In genomic region chr10:123753996-123754395, GRCm38 (mm10) we compare ENCODE assay signal across 18 mouse cellular contexts.
"Had no signal": no experiment of that assay in that cellular context is flagged by ENCODE, and none has a peak within 500 bp of the region (broad histone marks: within the 10 kb centered on the region; RNA-seq: fewer than 3 reads in every experiment).

No protein-coding gene starts in this region.

- H3K36me3 ChIP-seq: midbrain, embryonic 10.5 days; midbrain, embryonic 12.5 days; neural tube, embryonic 13.5 days; neural tube, embryonic 15.5 days had no signal

- H3K4me3 ChIP-seq: midbrain, embryonic 10.5 days; midbrain, embryonic 12.5 days; myocyte; neural tube, embryonic 13.5 days; neural tube, embryonic 15.5 days had no signal

- H3K27me3 ChIP-seq: midbrain, embryonic 12.5 days; neural tube, embryonic 13.5 days; neural tube, embryonic 15.5 days had no signal

- H3K4me1 ChIP-seq: midbrain, embryonic 10.5 days; midbrain, embryonic 12.5 days; neural tube, embryonic 15.5 days had no signal

- DNase-seq: lung, adult 18-20 months; lung, embryonic 14.5 days; lung, postnatal 10 days; lung, postnatal 4 days; midbrain, embryonic 14.5 days; retina, postnatal 1 day; right cerebral cortex, adult 18-20 months; right cerebral cortex, postnatal 25 days; right cerebral cortex, postnatal 4 days; spleen, adult 18-20 months; thymus, adult 18-20 months; thymus, postnatal 14 days; thymus, postnatal 36 days had no signal

- H3K4me2 ChIP-seq: lung, embryonic 14.5 days; midbrain, embryonic 12.5 days; neural tube, embryonic 13.5 days; neural tube, embryonic 15.5 days had no signal

- H3K27ac ChIP-seq: midbrain, embryonic 10.5 days; midbrain, embryonic 12.5 days; neural tube, embryonic 13.5 days; neural tube, embryonic 15.5 days had no signal

- H3K9ac ChIP-seq: lung, embryonic 14.5 days; midbrain, embryonic 12.5 days; neural tube, embryonic 13.5 days; neural tube, embryonic 15.5 days had no signal

- H3K9me3 ChIP-seq: midbrain, embryonic 10.5 days; midbrain, embryonic 12.5 days; neural tube, embryonic 13.5 days; neural tube, embryonic 15.5 days had no signal
